In genomic region chr11:69927501-69927900, GRCm38 (mm10) we compare ENCODE assay signal across 30 mouse cellular contexts. TPM values are rescaled to one million over a fixed set of nuclear protein-coding genes. Genes with fewer than 3 reads are reported as not detected.
DNase-seq lines count a peak whose midpoint lies in the region; ATAC-seq and TF ChIP-seq lines count a peak whose summit lies in the region.
"Had no signal": no experiment of that assay in that cellular context is flagged by ENCODE, and none has a peak within 500 bp of the region (broad histone marks: within the 10 kb centered on the region; RNA-seq: fewer than 3 reads in every experiment).

No protein-coding gene starts in this region.

- peak; percentile 2 for DNase-seq in cerebellum, adult 9-11 months
- no peak for DNase-seq in cerebellum, adult 8-10 months
- DNase-seq in layer of hippocampus, adult 2 months (ENCODE audit: low spot score in 2 of 2), result no peak
- no peak for DNase-seq in layer of hippocampus, adult 11-12 months (ENCODE audit: low spot score)
- DNase-seq in midbrain, postnatal 0 days (ENCODE audit: low spot score), result no peak
- no peak for DNase-seq in midbrain, embryonic 10.5 days (ENCODE audit: low spot score)
- DNase-seq in gastrocnemius, adult 8-10 months (ENCODE audit: low spot score in 2 of 2), result no peak
- DNase-seq: adrenal gland, postnatal 10 days; adrenal gland, postnatal 36 days; B cell, adult 2 months; cerebellum, adult 18-20 months; cerebellum, postnatal 10 days; cerebellum, postnatal 36 days; embryo, embryonic 11 days; gastrocnemius, postnatal 10 days; gastrocnemius, postnatal 36 days; heart, adult 2 months; heart, postnatal 14 days; heart, postnatal 4 days had no signal

- no peak overlapping the region for H3K4me3 ChIP-seq in layer of hippocampus, adult 2 months
- H3K4me3 ChIP-seq in midbrain, postnatal 0 days (ENCODE audit: low read depth, low read length), result no peak overlapping the region
- no peak overlapping the region for H3K4me3 ChIP-seq in midbrain, embryonic 10.5 days
- H3K4me3 ChIP-seq: embryonic facial prominence, embryonic 10.5 days; embryonic facial prominence, embryonic 13.5 days; erythroblast, embryonic 14.5 days; forebrain, embryonic 12.5 days; forebrain, embryonic 15.5 days; heart, adult 2 months; heart, embryonic 10.5 days; heart, embryonic 13.5 days had no signal

- H3K36me3 ChIP-seq in midbrain, postnatal 0 days (ENCODE audit: insufficient read depth, low read length), result no peaks in the 10 kb centered on the region
- no peaks in the 10 kb centered on the region for H3K36me3 ChIP-seq in midbrain, embryonic 10.5 days
- H3K36me3 ChIP-seq: embryonic facial prominence, embryonic 10.5 days; embryonic facial prominence, embryonic 13.5 days; forebrain, embryonic 12.5 days; forebrain, embryonic 15.5 days; heart, embryonic 10.5 days; heart, embryonic 13.5 days had no signal

- H3K27ac ChIP-seq in layer of hippocampus, adult 2 months, result no peak overlapping the region
- H3K27ac ChIP-seq in midbrain, postnatal 0 days (ENCODE audit: low read depth, low read length), result no peak overlapping the region
- no peak overlapping the region for H3K27ac ChIP-seq in midbrain, embryonic 10.5 days (replicated peaks)
- H3K27ac ChIP-seq: embryonic facial prominence, embryonic 10.5 days; embryonic facial prominence, embryonic 13.5 days; forebrain, embryonic 12.5 days; forebrain, embryonic 15.5 days; heart, adult 2 months; heart, embryonic 10.5 days; heart, embryonic 13.5 days; hindbrain, embryonic 14.5 days; hindbrain, postnatal 0 days had no signal

- no peaks in the 10 kb centered on the region for H3K4me1 ChIP-seq in midbrain, postnatal 0 days (ENCODE audit: insufficient read depth, low read length)
- peaks cover 6% of the 10 kb centered on the region for H3K4me1 ChIP-seq in midbrain, embryonic 10.5 days

- H3K9me3 ChIP-seq in midbrain, postnatal 0 days (ENCODE audit: low read length), result no peaks in the 10 kb centered on the region
- no peaks in the 10 kb centered on the region for H3K9me3 ChIP-seq in midbrain, embryonic 10.5 days (replicated peaks)
- H3K9me3 ChIP-seq: embryonic facial prominence, embryonic 10.5 days; embryonic facial prominence, embryonic 13.5 days; forebrain, embryonic 12.5 days; forebrain, embryonic 15.5 days; heart, embryonic 10.5 days; heart, embryonic 13.5 days had no signal

- ATAC-seq in midbrain, postnatal 0 days (ENCODE audit: low FRiP score), result no peak
- ATAC-seq: forebrain, embryonic 15.5 days; hindbrain, postnatal 0 days; Patski had no signal

- 0 out of 2 replicates have a peak, but pooled peaks have one; percentile 5 for TF ChIP-seq CTCF in layer of hippocampus, adult 2 months (conservative IDR thresholded peaks at IDR 0.05)
- TF ChIP-seq CTCF in midbrain, postnatal 0 days (IDR thresholded peaks at IDR 0.05), result peak; percentile 17; the same call in 1 of the 2 replicates

- H3K4me2 ChIP-seq in midbrain, postnatal 0 days (ENCODE audit: low read depth, low read length, poor library complexity, severe bottlenecking), result no peak overlapping the region
- H3K4me2 ChIP-seq: embryonic facial prominence, embryonic 13.5 days; forebrain, embryonic 12.5 days; forebrain, embryonic 15.5 days; heart, embryonic 13.5 days; hindbrain, embryonic 14.5 days had no signal

- no peaks in the 10 kb centered on the region for H3K27me3 ChIP-seq in midbrain, postnatal 0 days (ENCODE audit: insufficient read depth, low read length)
- H3K27me3 ChIP-seq in midbrain, embryonic 10.5 days (ENCODE audit: low read depth, poor library complexity, severe bottlenecking), result no peaks in the 10 kb centered on the region
- H3K27me3 ChIP-seq: embryonic facial prominence, embryonic 13.5 days; forebrain, embryonic 12.5 days; forebrain, embryonic 15.5 days; heart, embryonic 13.5 days had no signal

- 92% methylated on average over 2 of the region's 2 CpGs for WGBS in midbrain, postnatal 0 days
- 96% methylated on average over 2 of the region's 2 CpGs for WGBS in midbrain, embryonic 10.5 days

- no peak overlapping the region for H3K9ac ChIP-seq in midbrain, postnatal 0 days (replicated peaks; ENCODE audit: low read length, poor library complexity, severe bottlenecking)
- H3K9ac ChIP-seq: embryonic facial prominence, embryonic 13.5 days; forebrain, embryonic 12.5 days; forebrain, embryonic 15.5 days; heart, embryonic 13.5 days; hindbrain, embryonic 14.5 days had no signal

RNA-seq across cellular contexts. Expression of gene Eif5a, which starts 5.7 kb away (rescaled TPM):
- total RNA-seq in layer of hippocampus, adult 2 months (2021), result 100 to 1,000 TPM; 413 to 441 TPM
- total RNA-seq in midbrain, postnatal 0 days (2014; rRNA removed), result 452 and 486 TPM in 2 replicates
- polyA plus RNA-seq in midbrain, postnatal 0 days (2015; fragmentation: Nextera tagmentation; extraction: Ambion mirVana), result 1,054 and 1,096 TPM in 2 replicates
- 2,258 and 2,701 TPM in 2 replicates for polyA plus RNA-seq in midbrain, embryonic 10.5 days (2016; fragmentation: Nextera tagmentation; extraction: Ambion mirVana)
- total RNA-seq in gastrocnemius, adult 8-10 months (2022), result 100 to 1,000 TPM; 443 to 477 (median 467) TPM

RNA-seq across cellular contexts. Expression of gene Ybx2, which starts 8.1 kb away (rescaled TPM):
- 10 to 100 TPM; 12.4 to 14.5 TPM for total RNA-seq in layer of hippocampus, adult 2 months (2021)
- 5.0 and 8.4 TPM in 2 replicates for total RNA-seq in midbrain, postnatal 0 days (2014; rRNA removed)
- polyA plus RNA-seq in midbrain, postnatal 0 days (2015; fragmentation: Nextera tagmentation; extraction: Ambion mirVana), result 3.4 and 4.2 TPM in 2 replicates
- 2.4 and 2.8 TPM in 2 replicates for polyA plus RNA-seq in midbrain, embryonic 10.5 days (2016; fragmentation: Nextera tagmentation; extraction: Ambion mirVana)
- 10 to 100 TPM in 1 of 4 experiments, 1 to 10 TPM in 3; 8.5 to 11.4 (median 9.2) TPM for total RNA-seq in gastrocnemius, adult 8-10 months (2022)

RNA-seq across cellular contexts. Expression of gene Gps2, which starts 13.8 kb away (rescaled TPM):
- 10 to 100 TPM; 35.6 to 41.5 TPM for total RNA-seq in layer of hippocampus, adult 2 months (2021)
- total RNA-seq in midbrain, postnatal 0 days (2014; rRNA removed), result 45.8 and 47.6 TPM in 2 replicates
- 60.3 and 64.3 TPM in 2 replicates for polyA plus RNA-seq in midbrain, postnatal 0 days (2015; fragmentation: Nextera tagmentation; extraction: Ambion mirVana)
- 98.4 and 111 TPM in 2 replicates for polyA plus RNA-seq in midbrain, embryonic 10.5 days (2016; fragmentation: Nextera tagmentation; extraction: Ambion mirVana)
- total RNA-seq in gastrocnemius, adult 8-10 months (2022), result 10 to 100 TPM; 38.6 to 53.2 (median 50.3) TPM

RNA-seq across cellular contexts. Expression of gene Slc2a4, which starts 20.5 kb away (rescaled TPM):
- total RNA-seq in layer of hippocampus, adult 2 months (2021), result 1 to 10 TPM; 1.8 to 2.2 TPM
- 8.8 and 9.0 TPM in 2 replicates for total RNA-seq in midbrain, postnatal 0 days (2014; rRNA removed)
- 3.4 and 4.0 TPM in 2 replicates for polyA plus RNA-seq in midbrain, postnatal 0 days (2015; fragmentation: Nextera tagmentation; extraction: Ambion mirVana)
- polyA plus RNA-seq in midbrain, embryonic 10.5 days (2016; fragmentation: Nextera tagmentation; extraction: Ambion mirVana), result 12.6 and 12.8 TPM in 2 replicates
- 100 to 1,000 TPM; 397 to 490 (median 424) TPM for total RNA-seq in gastrocnemius, adult 8-10 months (2022)
- total RNA-seq: granulocyte monocyte progenitor cell, adult 5-6 weeks had no signal

RNA-seq across cellular contexts. Expression of gene Neurl4, which starts 26.6 kb away (rescaled TPM):
- 100 to 1,000 TPM; 122 to 125 TPM for total RNA-seq in layer of hippocampus, adult 2 months (2021)
- total RNA-seq in midbrain, postnatal 0 days (2014; rRNA removed), result 112 and 118 TPM in 2 replicates
- polyA plus RNA-seq in midbrain, postnatal 0 days (2015; fragmentation: Nextera tagmentation; extraction: Ambion mirVana), result 15.2 and 16.7 TPM in 2 replicates
- 12.8 and 14.3 TPM in 2 replicates for polyA plus RNA-seq in midbrain, embryonic 10.5 days (2016; fragmentation: Nextera tagmentation; extraction: Ambion mirVana)
- total RNA-seq in gastrocnemius, adult 8-10 months (2022), result 10 to 100 TPM; 21.6 to 31.3 (median 25.5) TPM
